Mouse (Mus musculus): ENCODE results near the gene Dynlt1f.
A peak's percentile ranks its signal among the peaks of the same experiment; 100 is the strongest.
"Not testable (repeated sequence)": the region's sequence is repeated elsewhere in the genome, so short reads cannot be mapped to it uniquely, and the experiment has no call there.

The Dynlt1f gene

DNA sequence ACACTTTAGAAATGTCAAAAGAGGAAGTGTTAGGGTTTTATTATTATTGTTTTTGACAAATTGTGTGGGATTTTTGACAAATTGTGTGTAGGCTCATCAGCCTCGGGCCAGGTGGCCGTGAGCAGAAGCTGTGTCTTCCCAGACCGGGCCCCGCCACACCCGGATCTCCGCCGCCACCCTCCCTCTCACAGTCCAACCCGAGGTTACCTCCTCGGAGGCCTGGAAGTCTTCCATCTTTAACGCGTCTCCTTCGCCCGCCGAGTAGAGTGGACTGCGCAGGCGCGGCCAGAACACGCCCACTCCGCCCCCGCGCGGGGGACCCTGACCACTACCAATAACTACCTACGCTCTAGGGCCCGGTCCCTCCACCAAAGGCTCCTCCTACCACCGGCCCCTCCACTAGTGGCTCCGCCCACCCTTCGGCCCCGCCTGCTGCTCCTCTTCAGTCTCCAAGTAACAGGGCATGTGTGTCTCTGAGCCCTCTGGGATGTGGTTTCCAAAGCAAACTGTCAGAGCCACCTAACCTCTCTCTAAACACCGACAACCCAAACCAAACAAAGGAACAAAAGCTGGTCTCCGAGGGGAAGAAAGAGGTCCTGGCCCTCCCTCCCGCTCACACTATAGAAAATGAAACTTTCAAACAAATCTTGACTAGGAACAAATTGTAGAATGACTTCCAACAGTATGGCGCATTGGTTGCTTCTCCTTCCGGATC is at the start of gene Dynlt1f:
Gene Dynlt1f (minus strand): TSS at position 334 of the 715 bp plus-strand sequence.
- DNase-seq, result peak; percentile 66

DNA sequence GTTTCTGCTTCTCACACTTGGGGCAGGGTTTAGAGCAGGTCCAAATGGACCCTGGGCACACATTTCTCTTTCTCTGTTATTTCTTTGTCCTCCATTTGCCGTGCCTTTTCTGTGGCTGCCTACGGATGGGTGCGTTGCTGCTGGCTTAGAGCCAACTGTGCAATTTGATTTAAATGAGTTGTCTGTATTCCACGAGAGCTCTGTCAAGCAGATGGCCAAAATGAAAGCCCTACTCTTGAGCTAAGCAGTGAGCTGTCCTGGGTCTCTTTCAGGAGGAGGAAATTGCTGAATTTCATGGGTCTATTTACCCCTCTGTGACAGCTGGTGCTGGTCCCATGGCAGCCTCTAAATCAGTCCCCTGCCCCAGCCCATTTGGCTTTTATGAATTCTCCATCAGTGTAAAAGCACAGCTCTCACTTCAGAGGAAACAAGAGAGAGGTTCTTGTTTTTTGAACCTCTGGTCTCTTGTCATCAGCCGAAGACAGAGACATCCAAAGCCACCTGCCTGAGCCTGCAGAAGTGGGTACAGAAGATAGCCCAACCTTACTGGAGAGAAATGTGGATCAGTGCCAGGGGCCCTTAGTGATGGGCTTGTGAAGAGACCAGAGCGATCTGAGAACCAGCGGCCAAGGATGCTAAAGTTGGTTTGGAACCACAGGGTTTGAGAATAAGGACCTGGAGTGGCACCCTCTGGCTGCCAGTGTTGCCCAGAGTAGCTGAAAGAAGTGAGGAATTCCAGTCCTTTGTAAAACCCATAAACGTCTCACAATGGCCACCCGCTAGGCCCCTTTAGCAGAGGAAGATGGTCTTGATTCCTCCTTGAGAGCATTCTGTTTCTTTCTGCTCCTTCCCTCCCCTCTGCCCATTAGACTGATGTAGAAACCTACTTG is 47.9 kb upstream of the Dynlt1f start:
- not testable (repeated sequence) for DNase-seq

DNA sequence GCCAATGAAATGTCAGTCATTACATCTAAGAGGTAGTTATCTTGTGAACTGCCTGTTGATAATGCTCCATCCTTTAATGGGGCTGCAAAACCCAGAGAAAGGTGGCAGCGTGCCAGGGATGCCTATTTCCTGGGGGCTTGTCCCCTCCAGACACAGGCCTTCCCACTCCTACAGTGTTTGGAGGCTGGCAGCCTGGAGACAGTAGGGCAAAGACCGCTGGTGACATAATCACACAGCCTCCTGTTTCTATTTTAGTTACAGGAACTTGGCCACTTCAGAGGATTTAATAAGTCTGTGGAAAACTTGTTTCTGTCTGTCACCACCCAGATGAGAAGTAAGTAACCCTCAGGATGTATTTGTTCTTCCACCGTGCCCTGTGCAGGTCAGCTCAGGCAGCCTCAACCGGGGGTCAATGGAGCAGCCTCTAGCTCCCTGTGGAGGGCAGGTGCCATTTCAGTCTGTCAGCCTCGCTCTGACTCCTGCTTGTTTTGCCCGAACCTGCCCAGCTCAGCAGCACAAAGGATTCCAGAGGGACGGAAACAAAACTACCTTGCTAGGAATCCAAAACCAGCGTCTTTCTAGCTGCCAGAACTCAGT is 47.0 kb upstream of the Dynlt1f start:
- DNase-seq, result not testable (repeated sequence)

DNA sequence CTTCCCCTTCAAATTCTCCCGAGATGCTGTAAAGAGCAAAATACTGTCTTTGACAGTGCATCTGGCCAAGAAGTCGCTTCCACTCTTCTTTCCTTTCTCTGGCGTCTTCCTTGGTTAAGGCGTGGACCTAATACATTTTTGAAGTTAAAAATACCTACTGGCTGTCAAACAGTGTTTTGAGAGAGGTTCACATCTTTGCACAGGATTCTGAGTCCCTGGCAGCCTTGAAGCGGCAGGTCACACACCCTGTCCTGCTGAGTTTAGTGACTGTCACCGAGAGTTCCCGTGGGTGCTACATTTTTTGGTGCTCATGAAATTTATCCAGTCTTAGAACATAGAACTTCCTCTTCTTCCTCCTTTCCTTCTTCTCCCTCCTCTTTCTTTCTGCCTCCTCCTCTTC is 44.4 kb upstream of the Dynlt1f start:
- not testable (repeated sequence) for DNase-seq

DNA sequence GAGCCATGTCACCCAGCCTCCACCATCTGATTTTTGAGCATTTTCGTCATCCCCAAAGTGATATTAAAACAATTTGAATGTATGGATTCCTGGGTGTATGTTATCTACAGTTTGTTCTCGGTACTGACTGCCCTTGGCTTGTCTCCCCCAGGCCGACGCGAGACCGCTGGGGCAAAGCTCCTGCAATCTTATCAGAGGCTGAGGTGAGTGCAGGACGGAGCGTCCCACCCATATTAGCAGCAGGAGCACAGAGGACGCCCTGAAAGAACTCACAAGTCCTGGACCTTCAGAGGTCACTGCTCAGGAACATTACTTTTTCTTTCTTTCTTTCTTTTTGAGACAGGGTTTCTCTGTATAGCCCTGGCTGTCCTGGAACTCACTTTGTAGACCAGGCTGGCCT is 43.8 kb upstream of the Dynlt1f start:
- not testable (repeated sequence) for DNase-seq

DNA sequence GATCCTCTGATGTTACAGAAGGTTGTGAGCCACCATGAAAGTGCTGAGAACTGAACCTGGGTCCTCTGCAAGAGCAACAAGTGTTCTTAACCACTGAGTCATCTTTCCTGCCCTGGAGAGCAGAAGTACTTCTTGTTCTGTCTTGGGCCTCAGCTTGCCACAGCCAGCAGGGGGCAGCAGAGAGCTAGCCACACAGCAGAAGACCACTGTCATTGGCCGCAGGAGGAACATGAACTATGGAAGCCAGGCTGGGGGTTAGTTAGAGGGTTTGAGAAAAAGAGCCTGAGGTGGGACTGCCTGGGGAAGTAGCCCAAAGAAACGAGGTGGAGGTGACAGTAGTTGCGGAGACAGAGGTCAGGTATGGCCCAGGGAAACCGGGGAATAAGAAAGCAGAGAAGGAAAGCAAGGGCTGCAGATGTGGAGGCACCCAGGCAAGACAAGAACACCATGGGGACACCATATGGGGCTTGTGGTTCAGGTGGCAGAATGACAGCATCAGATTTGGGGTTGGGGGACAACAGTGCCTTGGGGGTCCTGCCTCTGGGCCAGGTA is 41.6 kb upstream of the Dynlt1f start:
- peak; percentile 37 for DNase-seq

DNA sequence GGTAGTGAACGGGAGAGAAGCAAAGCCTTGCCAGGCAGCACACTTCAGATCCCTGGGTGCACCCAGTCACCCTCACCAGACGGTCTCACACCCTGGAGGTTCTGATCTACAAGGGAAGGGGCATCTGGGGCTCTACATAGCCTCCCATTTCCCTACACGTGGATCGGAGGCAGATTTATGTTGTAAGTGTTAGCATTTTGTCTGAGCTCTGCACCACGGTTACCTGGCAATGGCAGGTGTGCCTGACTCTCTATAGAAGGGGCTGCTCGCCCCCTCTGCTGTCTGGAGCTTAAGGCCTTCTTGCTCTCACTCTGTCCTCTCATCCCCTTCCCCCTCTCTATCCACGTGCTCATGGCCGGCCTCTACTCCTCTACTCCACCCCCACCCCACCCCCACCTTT is 40.8 kb upstream of the Dynlt1f start:
- DNase-seq, result not testable (repeated sequence)

DNA sequence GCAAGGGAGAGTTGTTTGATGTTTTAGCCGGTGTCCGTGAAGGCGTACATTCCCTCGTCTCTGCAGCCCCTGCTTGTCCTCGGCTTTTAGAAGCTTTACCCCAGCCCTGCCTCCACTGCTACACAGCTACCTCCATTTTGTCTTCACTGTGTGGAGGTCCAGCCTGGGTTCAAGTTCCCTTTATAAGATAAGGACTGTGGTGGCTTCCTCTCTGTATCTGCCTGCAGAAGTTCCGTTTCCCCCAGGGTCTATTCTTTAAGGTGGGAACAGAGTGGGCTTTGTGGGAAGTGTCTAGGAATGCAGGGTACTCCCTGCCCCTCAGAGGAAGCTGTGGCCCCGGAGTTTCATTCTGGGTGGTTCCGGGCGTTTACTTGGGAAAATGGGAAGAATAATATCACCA is 40.0 kb upstream of the Dynlt1f start:
- not testable (repeated sequence) for DNase-seq

DNA sequence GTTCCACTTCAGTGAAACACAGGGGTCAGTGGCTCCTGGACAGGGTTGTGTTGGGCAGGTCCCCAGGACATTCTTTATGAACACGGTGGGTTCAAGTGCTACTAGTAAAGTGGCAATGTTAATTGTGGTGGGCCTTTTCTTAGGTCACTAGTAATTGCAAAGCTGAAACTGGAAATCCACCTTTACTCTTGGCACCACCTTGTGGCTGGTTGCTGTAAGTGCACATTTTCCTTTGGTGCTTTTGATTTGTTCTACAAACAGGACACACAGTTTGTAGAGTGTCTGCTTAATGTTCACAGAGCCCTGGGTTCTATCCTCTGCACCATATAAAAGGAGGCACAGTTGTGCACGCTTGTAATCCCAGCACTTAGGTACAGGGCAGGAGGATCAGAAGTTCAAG is 35.9 kb upstream of the Dynlt1f start:
- DNase-seq, result peak; percentile 78

DNA sequence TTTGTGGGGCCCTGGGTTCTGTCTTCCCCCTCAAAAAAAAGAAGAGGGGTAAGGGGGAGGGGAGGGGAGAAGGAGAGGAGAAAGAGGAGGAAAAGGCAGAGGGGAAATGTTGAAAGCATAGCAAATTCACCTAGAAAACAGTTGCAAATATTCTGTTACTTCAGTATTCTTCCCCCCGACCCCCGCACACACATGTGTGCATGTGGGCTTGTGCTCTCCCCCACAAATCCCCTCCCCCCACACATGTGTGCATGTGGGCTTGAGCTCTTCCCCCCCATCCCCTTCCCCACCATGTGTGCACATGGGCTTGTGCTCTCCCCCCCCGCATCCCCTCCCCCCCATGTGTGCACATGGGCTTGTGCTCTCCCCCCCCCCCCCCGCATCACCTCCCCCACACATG is 33.6 kb upstream of the Dynlt1f start:
- DNase-seq, result not testable (repeated sequence)

DNA sequence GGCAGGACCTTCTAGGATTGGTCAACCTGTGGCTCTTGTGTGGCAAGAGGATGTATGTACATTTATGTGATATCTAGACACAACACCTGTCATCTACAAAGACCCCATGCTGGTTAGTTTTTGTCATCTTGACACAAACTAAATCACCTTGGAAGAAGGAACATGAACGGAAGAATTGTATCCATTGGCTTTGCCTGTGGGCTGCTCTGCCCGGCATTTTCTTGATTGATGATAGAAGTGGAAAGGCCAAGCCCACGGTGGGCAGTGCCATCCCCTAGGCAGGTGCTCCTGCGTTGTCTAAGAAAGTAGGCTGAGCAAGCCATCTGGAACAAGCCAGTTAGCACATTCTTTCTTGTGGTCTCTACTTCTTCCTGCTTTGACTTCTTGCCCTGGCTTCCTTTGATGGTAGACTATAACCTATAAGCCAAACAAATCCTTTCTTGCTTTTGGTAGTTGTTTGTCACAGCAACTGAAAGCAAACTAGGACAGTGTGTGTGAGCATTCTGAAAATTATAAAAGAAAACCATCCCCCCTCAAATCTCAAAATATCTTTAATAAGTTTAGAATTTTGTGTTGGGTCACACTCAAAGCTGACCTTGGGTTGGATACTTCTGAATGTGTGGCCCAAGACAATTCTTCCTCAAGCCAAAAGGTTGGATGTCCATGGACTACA is 30.7 kb upstream of the Dynlt1f start:
- DNase-seq, result not testable (repeated sequence)

DNA sequence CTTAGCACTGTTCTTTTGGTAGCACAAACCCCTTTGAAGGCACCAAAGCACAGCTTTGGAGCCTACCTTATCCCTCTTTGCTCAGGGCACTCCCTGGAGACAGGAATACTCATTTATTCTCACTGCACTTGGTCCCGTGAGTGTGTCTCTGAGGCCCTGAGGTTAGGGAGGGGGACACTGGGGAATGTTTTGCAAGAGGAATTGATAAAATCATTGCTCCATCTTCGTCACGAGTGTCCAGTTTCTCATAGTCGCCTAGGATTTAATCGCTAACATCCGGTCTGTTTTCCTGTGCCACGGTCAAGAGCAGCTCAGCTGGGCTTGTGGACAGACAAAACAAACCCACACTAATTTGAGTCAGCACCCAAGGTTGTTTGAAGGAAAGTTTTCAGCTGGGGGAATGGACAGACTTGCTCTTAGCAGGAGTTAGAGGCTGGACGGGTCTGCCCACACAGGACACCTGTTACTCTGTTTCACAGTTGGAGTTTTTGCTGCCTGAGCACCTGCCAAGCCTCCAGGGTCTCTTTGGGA is 29.7 kb upstream of the Dynlt1f start:
- not testable (repeated sequence) for DNase-seq

DNA sequence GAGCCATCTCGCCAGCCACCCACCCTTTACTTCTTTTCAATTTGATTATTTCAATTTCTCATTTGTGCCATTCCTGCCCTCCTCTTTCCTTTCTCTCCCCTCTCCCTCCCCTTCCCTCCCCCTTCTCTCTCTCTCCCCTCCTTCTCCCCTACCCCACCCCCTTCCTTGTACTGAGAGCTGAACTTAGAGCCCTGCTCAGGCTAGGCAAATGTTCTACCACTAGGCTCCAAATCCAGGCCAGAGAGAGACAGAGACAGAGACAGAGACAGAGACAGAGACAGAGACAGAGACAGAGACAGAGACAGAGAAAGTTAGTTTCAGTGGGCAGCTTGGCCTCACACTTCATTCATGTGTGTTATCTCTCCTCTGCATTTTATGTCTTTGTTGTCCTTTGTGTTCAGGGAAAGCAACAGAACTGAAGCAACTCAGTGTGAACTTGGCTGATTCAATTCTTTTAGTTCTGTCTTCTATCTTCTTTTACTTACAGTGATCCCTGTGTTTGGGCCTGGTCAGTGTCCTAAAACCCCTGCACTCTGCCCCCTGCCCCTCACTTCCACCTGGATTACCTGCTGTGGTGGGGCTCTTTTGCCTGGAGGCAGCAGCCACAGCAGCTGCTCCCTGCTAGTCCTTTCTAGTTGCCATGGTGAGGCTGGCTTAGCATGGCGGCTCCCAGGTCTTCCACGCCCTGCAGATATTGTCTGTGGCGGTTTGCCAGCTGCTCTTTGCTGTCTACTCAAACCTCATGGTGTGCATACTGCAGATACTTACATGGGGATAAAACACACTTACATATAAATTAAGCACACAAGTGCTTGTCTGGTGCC is 29.0 kb upstream of the Dynlt1f start:
- DNase-seq, result not testable (repeated sequence)

DNA sequence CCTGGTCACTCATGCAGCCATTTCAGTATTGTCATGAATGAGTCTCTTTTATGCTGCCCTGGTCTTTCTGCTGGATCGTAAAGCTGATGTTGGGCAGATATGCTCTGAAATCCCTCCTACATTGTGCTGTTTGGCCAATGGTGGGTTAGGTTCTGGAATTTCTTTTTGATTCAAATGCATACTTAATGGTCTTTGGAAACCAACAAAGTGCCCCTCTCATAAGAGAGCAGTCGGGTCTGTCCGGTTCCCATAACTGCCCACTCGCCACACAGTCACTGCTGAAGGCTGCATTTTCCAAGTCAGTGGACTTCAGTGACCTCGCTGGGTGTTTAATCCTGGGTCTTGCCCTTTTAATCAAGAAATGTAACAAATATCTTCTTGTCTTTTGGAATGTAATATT is 28.0 kb upstream of the Dynlt1f start:
- not testable (repeated sequence) for DNase-seq

DNA sequence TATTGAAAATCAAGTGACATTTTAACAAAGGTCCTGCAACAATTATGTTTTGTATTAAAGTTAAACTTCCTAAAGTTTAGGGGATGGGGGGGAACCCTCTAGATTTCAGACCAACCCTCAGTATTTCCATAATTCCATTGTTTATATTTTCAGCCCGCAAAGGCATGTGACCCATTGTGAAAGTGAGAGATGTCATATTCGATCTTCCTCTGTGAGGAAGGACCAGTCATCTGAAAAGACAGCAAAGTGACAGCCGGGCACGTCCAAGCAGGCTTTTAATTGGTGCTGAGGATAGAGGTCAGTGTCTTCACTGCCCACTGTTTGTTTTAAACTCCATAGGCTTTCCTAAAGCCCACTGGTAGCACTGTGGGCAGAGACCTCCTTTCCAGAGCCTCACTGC is 26.0 kb upstream of the Dynlt1f start:
- not testable (repeated sequence) for DNase-seq

DNA sequence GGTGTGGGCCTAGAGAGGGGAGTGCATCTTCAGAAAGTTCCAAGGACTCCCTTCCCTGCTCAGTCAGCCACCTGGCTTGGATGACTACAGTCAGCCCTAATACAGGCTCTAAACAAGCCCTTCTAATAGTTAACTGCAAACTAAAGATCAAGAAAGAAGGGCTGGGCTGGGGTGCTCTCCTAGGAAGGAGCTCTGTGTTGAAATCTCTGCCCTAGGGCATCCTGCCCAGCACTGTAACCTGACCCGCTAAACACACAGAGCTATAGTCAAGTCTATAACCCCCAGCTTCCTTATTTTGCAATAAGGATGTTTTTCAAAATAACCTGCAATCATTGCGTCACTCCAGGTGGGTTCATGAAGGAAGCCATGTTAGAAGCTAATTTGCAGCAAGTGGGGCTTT is 22.4 kb upstream of the Dynlt1f start:
- DNase-seq, result not testable (repeated sequence)

DNA sequence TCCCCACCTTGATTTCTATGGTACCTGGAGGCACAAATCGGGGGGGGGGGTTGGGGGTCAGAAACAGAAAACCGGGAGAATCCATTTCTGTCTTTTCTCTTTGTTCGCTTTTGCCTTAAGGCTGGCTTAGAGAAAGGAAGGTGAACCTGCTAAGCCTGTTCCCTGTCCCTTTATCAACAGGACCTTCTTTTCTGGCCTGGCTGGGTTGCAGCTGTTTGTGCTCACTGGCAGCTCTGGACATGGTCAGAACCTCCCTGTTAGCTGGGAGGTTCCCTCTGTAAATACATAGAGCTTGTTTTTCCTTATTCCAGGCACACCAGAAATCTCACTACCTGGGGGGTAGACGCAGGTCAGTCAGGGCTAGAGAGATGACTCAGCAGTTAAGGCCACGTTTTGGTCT is 18.6 kb upstream of the Dynlt1f start:
- not testable (repeated sequence) for DNase-seq

DNA sequence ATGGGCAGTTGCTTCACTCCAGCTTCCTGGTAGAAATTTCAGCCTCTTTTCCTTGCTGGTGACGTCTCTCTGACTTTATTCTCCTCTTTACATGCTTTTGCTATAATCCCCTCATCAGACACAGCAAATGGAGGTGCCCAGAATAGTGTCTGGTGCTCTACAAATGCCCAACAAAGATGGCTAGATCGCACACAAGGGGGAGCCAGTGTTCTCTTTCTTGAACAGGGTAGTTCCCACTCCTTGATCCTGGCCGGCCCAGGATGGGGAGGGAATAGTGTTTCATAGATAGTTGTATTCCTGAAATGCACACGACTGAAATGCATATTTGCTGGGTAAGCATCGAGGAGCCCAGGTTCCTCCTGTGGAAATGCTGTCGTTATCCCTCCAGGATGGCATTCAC is 12.8 kb upstream of the Dynlt1f start:
- not testable (repeated sequence) for DNase-seq

DNA sequence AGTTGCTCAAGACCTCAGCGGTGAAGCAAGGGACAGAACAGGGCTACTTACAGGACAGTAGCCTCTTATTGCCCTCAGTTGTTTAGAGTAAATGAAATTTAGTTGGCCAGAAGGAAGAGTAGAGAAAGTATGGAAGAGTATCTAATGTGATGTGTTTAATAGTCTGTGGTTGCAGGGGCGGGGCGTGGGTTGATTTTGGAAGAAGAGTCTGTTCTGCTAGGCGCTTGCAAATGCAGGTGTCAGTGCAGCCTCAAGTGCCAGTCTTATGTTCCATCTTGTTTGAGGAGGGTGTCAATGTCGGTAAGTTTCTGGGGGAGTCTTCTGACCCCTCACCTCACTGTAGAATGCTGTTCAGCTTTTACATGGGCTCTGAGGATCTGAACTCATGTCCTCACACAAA is 9.7 kb upstream of the Dynlt1f start:
- DNase-seq, result not testable (repeated sequence)

DNA sequence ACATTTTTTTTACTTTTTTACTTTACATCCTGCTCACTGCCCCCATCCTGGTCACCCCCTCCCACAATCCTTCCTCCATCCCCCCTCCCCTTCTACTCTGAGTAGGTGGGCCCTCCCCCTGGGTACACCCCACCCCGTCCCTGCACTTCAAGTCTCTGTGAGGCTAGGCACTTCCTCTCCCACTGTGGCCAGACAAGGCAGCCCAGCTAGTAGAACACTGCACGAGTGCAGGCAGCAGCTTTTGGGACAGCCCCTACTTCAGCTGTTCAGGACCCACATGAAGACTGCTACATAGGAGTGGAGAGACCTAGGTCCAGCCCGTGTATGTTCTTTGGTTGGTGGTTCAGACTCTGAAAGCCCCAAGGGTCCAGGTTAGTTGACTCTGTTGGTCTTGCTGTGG is 7.1 kb upstream of the Dynlt1f start:
- not testable (repeated sequence) for DNase-seq

DNA sequence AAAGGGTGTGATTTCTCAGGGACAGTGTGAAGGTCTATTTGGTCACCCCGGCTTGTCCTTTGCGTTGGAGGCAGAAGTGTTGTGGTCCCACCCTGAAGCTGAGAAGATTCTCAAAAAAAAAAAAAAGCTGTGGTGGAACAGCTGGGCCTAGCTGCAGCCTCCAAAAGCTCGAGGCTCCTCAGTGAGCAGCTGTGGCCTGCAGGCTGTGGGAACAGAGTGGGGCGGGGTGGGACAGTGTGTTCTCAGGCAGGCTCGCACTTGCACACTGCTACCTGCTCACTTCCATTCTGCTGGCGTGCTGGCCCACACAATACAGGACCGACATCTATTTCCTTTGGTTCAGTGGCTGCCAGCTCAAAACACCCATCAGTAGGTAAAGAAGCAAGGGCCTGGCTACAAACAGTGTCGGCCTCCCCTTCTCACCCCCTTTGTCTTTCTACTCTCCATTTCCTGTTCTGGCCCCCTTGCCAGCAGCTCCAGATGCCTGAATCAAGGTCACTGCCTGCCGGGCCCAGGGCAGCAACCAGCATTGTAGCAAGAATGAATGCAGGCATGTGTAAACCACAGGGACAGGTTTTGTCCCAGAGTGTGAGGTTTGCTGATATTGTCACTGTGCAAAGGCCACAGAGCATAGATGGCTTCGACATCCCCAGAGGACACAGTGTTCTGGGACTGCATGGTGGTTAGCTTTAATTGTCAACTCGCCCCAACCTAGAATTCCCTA is 5.6 kb upstream of the Dynlt1f start:
- DNase-seq, result not testable (repeated sequence)
